Mouse (Mus musculus): ENCODE measurements around the gene Snx5. TPM values are rescaled to one million over a fixed set of nuclear protein-coding genes. Genes with fewer than 3 reads are reported as not detected.

Gene Snx5
- 10 to 100 TPM; 67.4 to 73.2 TPM for total RNA-seq (2021)
- long read RNA-seq, transcript Snx5-202 (14 exons, 2,512 nt) = minor isoform, 10 of 110 reads
- long read RNA-seq, transcript Snx5-201 (13 exons, 2,419 nt) = major isoform, 83 of 110 reads
- long read RNA-seq, partial matches to known transcripts = 4 of 110 reads
- long read RNA-seq, other reads (novel, unspliced or antisense) = 13 of 110 reads

GRCm38 (mm10) chr2:144270507-144271420 is at the start of gene Snx5, which contains the start of gene Mgme1:
Gene Snx5 (minus strand): TSS chr2:144270906.
Gene Mgme1 (plus strand): TSS chr2:144270663.
- peak; percentile 96 for DNase-seq (ENCODE audit: low spot score in 2 of 2)

GRCm38 (mm10) chr2:144311372-144311771 is 40.7 kb upstream of the Snx5 start:
- DNase-seq (ENCODE audit: low spot score in 2 of 2) = no peak

GRCm38 (mm10) chr2:144310273-144310672 is 39.6 kb upstream of the Snx5 start:
- DNase-seq (ENCODE audit: low spot score in 2 of 2) = no peak

GRCm38 (mm10) chr2:144308561-144308960 is 37.9 kb upstream of the Snx5 start:
- DNase-seq (ENCODE audit: low spot score in 2 of 2) = no peak

GRCm38 (mm10) chr2:144305721-144306294 is 35.1 kb upstream of the Snx5 start:
- no peak for DNase-seq (ENCODE audit: low spot score in 2 of 2)

- no peak for DNase-seq (ENCODE audit: low spot score in 2 of 2)
These were observed 30.4 kb upstream of the Snx5 start for GRCm38 (mm10) chr2:144301101-144301500.

- DNase-seq (ENCODE audit: low spot score in 2 of 2) = peak in 1 of 2 experiments; percentile 28
These were observed 29.3 kb upstream of the Snx5 start for GRCm38 (mm10) chr2:144299749-144300669.

- DNase-seq (ENCODE audit: low spot score in 2 of 2) = no peak
These were observed 24.5 kb upstream of the Snx5 start for GRCm38 (mm10) chr2:144295145-144295735.

- DNase-seq (ENCODE audit: low spot score in 2 of 2) = peak; percentile 73 to 74
These were observed 21.0 kb upstream of the Snx5 start for GRCm38 (mm10) chr2:144291600-144292305.

GRCm38 (mm10) chr2:144290321-144290720 is 19.6 kb upstream of the Snx5 start:
- DNase-seq (ENCODE audit: low spot score in 2 of 2) = no peak

GRCm38 (mm10) chr2:144281417-144281816 is 10.7 kb upstream of the Snx5 start:
- DNase-seq (ENCODE audit: low spot score in 2 of 2) = no peak

- DNase-seq (ENCODE audit: low spot score in 2 of 2) = no peak
These were observed 9.9 kb upstream of the Snx5 start for GRCm38 (mm10) chr2:144280568-144280967.

GRCm38 (mm10) chr2:144279742-144280141 is 9.0 kb upstream of the Snx5 start:
- no peak for DNase-seq (ENCODE audit: low spot score in 2 of 2)

GRCm38 (mm10) chr2:144276885-144277284 is 6.2 kb upstream of the Snx5 start:
- DNase-seq (ENCODE audit: low spot score in 2 of 2) = no peak

GRCm38 (mm10) chr2:144274741-144275140 is 4.0 kb upstream of the Snx5 start:
- no peak for DNase-seq (ENCODE audit: low spot score in 2 of 2)

GRCm38 (mm10) chr2:144272088-144272487 is 1.4 kb upstream of the Snx5 start:
- DNase-seq (ENCODE audit: low spot score in 2 of 2) = no peak

GRCm38 (mm10) chr2:144269679-144270475 is 829 bp downstream of the Snx5 start:
- no peak for DNase-seq (ENCODE audit: low spot score in 2 of 2)

- DNase-seq (ENCODE audit: low spot score in 2 of 2) = no peak
These were observed 1.4 kb downstream of the Snx5 start for GRCm38 (mm10) chr2:144269306-144269650.

Measured in layer of hippocampus, adult 18-20 months (tissue).